Mouse (Mus musculus): ENCODE results near the gene Grhl1. TPM values are rescaled to one million over a fixed set of nuclear protein-coding genes. Genes with fewer than 3 reads are reported as not detected.

The Grhl1 gene
- polyA plus RNA-seq, 1 experiment from 2014 or later = 1.1 TPM

DNA sequence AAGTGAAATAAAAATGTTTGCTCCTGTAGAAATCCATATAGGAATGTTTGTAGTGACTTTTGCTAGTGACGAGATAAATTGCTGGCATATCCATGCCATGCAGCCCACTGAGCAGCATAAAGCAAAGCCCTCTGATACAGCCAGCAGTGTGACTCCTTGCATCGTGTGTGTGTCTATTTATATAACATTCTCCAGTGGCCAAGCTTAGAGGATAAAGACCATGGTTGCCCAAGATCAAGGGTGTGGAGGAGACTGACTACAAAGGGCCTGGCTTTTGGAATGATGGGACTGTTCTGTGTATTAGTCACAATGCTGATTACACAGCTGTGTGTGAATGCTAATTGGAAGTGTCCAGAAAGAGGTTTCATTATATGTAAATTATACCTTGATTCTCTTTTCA, 19.6 kb upstream of the Grhl1 start:
- no peak overlapping the region for H3K4me2 ChIP-seq (ENCODE audit: low read depth, low read length)
- no peaks in the 10 kb centered on the region for H3K9me3 ChIP-seq (replicated peaks; ENCODE audit: control insufficient read depth, low read length)
- H3K27ac ChIP-seq (replicated peaks; ENCODE audit: low read depth, low read length) = no peak overlapping the region
- no peak for ATAC-seq (replicated peaks; ENCODE audit: insufficient number of reproducible peaks, low FRiP score, low TSS enrichment, low read depth)
- no peaks in the 10 kb centered on the region for H3K27me3 ChIP-seq (ENCODE audit: control insufficient read depth, insufficient read depth, low read length)
- H3K4me1 ChIP-seq (ENCODE audit: control insufficient read depth, insufficient read depth, low read length) = no peaks in the 10 kb centered on the region
- H3K36me3 ChIP-seq (replicated peaks; ENCODE audit: control insufficient read depth, insufficient read depth, low read depth, low read length) = no peaks in the 10 kb centered on the region
- no peak overlapping the region for H3K4me3 ChIP-seq (ENCODE audit: low read depth, low read length)
- no peak overlapping the region for H3K9ac ChIP-seq (replicated peaks; ENCODE audit: low read length)
- WGBS = 85% methylated on average over 2 of the region's 2 CpGs
- DNase-seq (ENCODE audit: low spot score) = no peak

DNA sequence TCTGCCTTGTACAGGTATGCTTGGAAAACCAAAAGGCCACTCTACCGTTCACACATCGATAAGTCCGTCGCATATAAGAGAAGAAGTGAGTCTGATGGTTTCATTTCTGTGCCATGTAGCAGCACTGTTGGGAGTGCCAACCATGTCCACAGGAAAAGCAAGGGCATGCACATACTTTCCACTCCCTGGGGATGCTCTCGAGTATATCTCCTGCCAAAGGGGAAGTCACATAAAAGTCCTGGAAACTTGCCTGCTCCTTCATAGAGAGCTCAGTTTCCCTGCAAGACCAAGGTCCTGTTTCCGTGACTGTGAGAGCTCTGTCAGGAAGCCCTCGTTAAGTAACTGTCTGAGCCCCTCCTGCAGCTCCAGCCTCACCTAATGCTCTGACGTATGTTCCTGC, 16.1 kb upstream of the Grhl1 start:
- no peak overlapping the region for H3K4me2 ChIP-seq (ENCODE audit: low read depth, low read length)
- H3K36me3 ChIP-seq (replicated peaks; ENCODE audit: control insufficient read depth, insufficient read depth, low read depth, low read length) = no peaks in the 10 kb centered on the region
- H3K9ac ChIP-seq (replicated peaks; ENCODE audit: low read length) = no peak overlapping the region
- no peak overlapping the region for H3K4me3 ChIP-seq (ENCODE audit: low read depth, low read length)
- H3K27me3 ChIP-seq (ENCODE audit: control insufficient read depth, insufficient read depth, low read length) = no peaks in the 10 kb centered on the region
- no peaks in the 10 kb centered on the region for H3K4me1 ChIP-seq (ENCODE audit: control insufficient read depth, insufficient read depth, low read length)
- ATAC-seq (replicated peaks; ENCODE audit: insufficient number of reproducible peaks, low FRiP score, low TSS enrichment, low read depth) = no peak
- no peaks in the 10 kb centered on the region for H3K9me3 ChIP-seq (replicated peaks; ENCODE audit: control insufficient read depth, low read length)
- no peak for DNase-seq (ENCODE audit: low spot score)
- 75% methylated on average over 8 of the region's 8 CpGs for WGBS
- no peak overlapping the region for H3K27ac ChIP-seq (replicated peaks; ENCODE audit: low read depth, low read length)

DNA sequence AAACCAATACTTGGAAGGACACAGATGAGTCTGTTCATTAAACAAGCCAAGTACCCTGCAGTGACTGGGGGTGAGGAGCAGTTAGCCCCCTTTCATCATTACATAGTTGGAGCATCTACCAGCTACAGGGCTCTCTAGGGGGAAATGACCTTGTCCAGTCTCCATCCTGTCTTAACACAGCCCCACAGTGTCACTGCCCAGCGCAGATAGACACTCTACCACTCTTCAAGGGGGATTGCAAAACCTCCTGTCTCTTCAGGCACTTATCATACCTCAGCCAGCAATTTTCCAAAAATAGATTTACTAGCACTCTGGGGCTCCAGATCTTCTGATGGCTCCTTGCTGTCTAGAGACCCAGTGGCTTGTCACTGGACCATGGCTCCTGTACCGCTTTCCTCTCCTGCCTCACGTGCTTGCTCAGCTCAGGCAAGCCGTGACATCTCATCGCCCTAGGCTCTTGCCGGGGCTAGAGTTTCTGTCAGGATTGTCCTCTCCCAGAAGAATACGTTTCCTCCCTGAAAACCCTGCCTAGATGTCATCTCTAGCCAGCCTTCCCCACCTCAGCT, 8.6 kb upstream of the Grhl1 start:
- Histone ChIP-seq H3K4me2 (ENCODE audit: low read depth, low read length) (no peak overlapping the region), H3K36me3 (replicated peaks; ENCODE audit: control insufficient read depth, insufficient read depth, low read depth, low read length) (no peaks in the 10 kb centered on the region), H3K27ac (replicated peaks; ENCODE audit: low read depth, low read length) (no peak overlapping the region), H3K4me3 (ENCODE audit: low read depth, low read length) (no peak overlapping the region), H3K9ac (replicated peaks; ENCODE audit: low read length) (no peak overlapping the region), H3K27me3 (ENCODE audit: control insufficient read depth, insufficient read depth, low read length) (no peaks in the 10 kb centered on the region), H3K9me3 (replicated peaks; ENCODE audit: control insufficient read depth, low read length) (no peaks in the 10 kb centered on the region), H3K4me1 (ENCODE audit: control insufficient read depth, insufficient read depth, low read length) (no peaks in the 10 kb centered on the region)
- DNase-seq (ENCODE audit: low spot score) (no peak), ATAC-seq (replicated peaks; ENCODE audit: insufficient number of reproducible peaks, low FRiP score, low TSS enrichment, low read depth) (no peak)
- WGBS = 80% methylated on average over 7 of the region's 7 CpGs

DNA sequence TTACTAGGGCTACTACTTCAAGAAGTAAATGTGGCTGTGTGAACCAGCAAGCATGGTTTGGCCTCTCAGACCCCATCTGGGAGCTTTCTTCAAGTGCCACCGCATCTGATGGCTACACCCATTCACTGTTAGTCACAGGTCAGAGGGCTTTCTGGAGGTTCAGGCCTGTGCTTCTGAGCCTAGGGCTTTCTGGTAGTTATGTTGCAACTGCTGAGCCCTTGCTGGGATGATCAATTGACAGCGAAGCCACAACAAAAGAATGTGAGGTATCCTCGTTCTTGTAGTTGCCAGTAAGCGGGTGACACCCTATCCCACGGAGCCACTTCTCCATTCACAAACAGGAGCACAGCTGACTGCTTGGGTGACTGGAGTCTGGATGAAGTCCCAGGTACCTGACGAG, 6.8 kb upstream of the Grhl1 start:
- no peak for ATAC-seq (replicated peaks; ENCODE audit: insufficient number of reproducible peaks, low FRiP score, low TSS enrichment, low read depth)
- no peaks in the 10 kb centered on the region for H3K27me3 ChIP-seq (ENCODE audit: control insufficient read depth, insufficient read depth, low read length)
- H3K9me3 ChIP-seq (replicated peaks; ENCODE audit: control insufficient read depth, low read length) = no peaks in the 10 kb centered on the region
- no peak overlapping the region for H3K4me2 ChIP-seq (ENCODE audit: low read depth, low read length)
- 75% methylated on average over 6 of the region's 6 CpGs for WGBS
- H3K4me3 ChIP-seq (ENCODE audit: low read depth, low read length) = no peak overlapping the region
- no peak overlapping the region for H3K9ac ChIP-seq (replicated peaks; ENCODE audit: low read length)
- H3K36me3 ChIP-seq (replicated peaks; ENCODE audit: control insufficient read depth, insufficient read depth, low read depth, low read length) = no peaks in the 10 kb centered on the region
- H3K4me1 ChIP-seq (ENCODE audit: control insufficient read depth, insufficient read depth, low read length) = no peaks in the 10 kb centered on the region
- H3K27ac ChIP-seq (replicated peaks; ENCODE audit: low read depth, low read length) = no peak overlapping the region
- no peak for DNase-seq (ENCODE audit: low spot score)

DNA sequence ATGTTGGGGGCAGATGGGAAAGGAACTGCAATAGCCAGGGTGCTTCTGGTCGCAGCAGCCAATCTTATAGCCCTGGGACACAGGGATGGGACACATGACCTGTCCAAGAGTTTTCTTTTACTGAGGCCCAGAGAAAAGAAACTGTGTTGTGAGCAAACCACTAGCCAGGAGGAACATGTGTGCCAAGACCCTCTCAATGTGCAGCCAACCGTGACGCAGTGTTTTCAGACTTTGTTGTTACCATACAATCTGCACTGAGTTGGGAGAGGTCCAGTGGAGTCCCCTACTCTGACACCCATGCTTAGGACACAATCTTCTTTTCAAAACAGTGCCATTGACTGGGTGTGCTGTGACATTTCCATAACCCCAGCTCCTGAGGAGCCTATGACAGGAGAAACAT, 4.5 kb upstream of the Grhl1 start:
- no peak for ATAC-seq (replicated peaks; ENCODE audit: insufficient number of reproducible peaks, low FRiP score, low TSS enrichment, low read depth)
- DNase-seq (ENCODE audit: low spot score) = no peak
- peaks cover 4% of the 10 kb centered on the region for H3K27me3 ChIP-seq (ENCODE audit: control insufficient read depth, insufficient read depth, low read length)
- no peaks in the 10 kb centered on the region for H3K36me3 ChIP-seq (replicated peaks; ENCODE audit: control insufficient read depth, insufficient read depth, low read depth, low read length)
- no peak overlapping the region for H3K27ac ChIP-seq (replicated peaks; ENCODE audit: low read depth, low read length)
- no peaks in the 10 kb centered on the region; the same call in 1 of the 2 replicates for H3K4me1 ChIP-seq (ENCODE audit: control insufficient read depth, insufficient read depth, low read length)
- WGBS = 82% methylated on average over 3 of the region's 3 CpGs
- H3K9ac ChIP-seq (replicated peaks; ENCODE audit: low read length) = no peak overlapping the region
- H3K9me3 ChIP-seq (replicated peaks; ENCODE audit: control insufficient read depth, low read length) = no peaks in the 10 kb centered on the region
- no peak overlapping the region for H3K4me2 ChIP-seq (ENCODE audit: low read depth, low read length)
- no peak overlapping the region for H3K4me3 ChIP-seq (ENCODE audit: low read depth, low read length)

DNA sequence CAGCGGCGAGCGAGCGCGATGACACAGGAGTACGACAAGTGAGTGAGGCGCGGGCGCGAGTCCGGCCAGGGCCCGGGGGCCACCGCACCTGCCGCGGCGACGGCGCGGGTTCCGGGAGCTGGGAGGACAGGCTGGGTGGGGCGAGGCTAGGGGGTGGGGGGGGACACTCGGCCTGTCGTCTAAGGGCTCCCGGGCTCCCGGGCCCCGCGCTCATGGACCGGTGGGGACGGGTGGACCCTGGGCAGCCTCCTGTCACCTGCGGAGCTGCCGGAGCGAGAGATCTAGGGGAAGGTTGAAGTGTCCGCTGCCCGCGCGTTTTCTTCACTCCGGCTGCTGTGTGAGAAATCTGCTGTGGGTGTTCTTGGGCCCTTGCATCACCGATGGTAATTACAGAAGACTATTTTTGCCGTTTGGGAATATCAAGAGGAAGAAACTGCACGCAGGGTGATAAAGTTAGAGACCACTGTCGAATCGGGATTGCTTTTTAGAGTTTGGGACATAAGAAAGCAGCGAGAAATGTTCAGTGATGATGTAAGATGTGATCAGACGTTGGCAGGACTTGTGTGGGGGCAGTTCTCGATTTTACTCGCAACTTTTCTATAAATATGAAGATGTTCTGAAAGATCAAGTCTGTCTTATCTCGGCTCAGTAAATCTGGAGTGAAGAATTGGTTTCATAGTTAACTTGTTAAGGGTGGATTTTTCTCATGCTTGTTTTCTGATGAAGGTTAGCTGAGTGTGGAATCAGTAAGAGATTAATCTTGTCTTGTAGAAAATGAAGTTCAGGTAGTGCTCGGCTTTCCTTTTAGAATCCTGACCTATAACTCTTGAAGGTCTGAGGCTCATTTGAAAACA, 565 bp downstream of the Grhl1 start:
- Histone ChIP-seq H3K27ac (replicated peaks; ENCODE audit: low read depth, low read length) (no peak overlapping the region), H3K9ac (replicated peaks; ENCODE audit: low read length) (peak overlapping the region; percentile 41), H3K36me3 (replicated peaks; ENCODE audit: control insufficient read depth, insufficient read depth, low read depth, low read length) (no peaks in the 10 kb centered on the region), H3K4me3 (ENCODE audit: low read depth, low read length) (peak overlapping the region; percentile 56), H3K9me3 (replicated peaks; ENCODE audit: control insufficient read depth, low read length) (no peaks in the 10 kb centered on the region), H3K4me1 (ENCODE audit: control insufficient read depth, insufficient read depth, low read length) (no peaks in the 10 kb centered on the region; the same call in 1 of the 2 replicates), H3K4me2 (ENCODE audit: low read depth, low read length) (peak overlapping the region; percentile 87), H3K27me3 (ENCODE audit: control insufficient read depth, insufficient read depth, low read length) (peaks cover 9% of the 10 kb centered on the region)
- ATAC-seq (replicated peaks; ENCODE audit: insufficient number of reproducible peaks, low FRiP score, low TSS enrichment, low read depth) = peak; percentile 75
- DNase-seq (ENCODE audit: low spot score) = no peak
- WGBS = 5% methylated on average over 48 of the region's 48 CpGs

DNA sequence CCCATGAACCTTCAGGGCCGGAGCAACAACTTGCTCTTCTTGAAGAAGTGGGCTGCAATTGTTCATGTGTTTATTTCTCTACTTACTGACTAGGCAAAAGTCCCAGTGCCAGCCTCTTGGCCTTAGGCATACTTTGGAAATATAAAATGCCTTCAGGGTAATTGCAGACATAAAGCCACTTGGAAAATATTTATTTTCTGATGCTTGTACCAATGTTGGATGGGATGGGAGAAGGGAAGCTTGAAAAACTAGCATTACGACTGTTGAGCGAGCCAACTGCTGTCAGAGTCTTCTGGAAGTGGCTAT, 1.1 kb downstream of the Grhl1 start:
- 63% methylated on average over 3 of the region's 3 CpGs for WGBS
- Histone ChIP-seq H3K9me3 (replicated peaks; ENCODE audit: control insufficient read depth, low read length) (no peaks in the 10 kb centered on the region), H3K9ac (replicated peaks; ENCODE audit: low read length) (no peak overlapping the region), H3K27ac (replicated peaks; ENCODE audit: low read depth, low read length) (no peak overlapping the region), H3K4me3 (ENCODE audit: low read depth, low read length) (no peak overlapping the region), H3K4me2 (ENCODE audit: low read depth, low read length) (no peak overlapping the region), H3K27me3 (ENCODE audit: control insufficient read depth, insufficient read depth, low read length) (peaks cover 9% of the 10 kb centered on the region), H3K4me1 (ENCODE audit: control insufficient read depth, insufficient read depth, low read length) (no peaks in the 10 kb centered on the region; the same call in 1 of the 2 replicates), H3K36me3 (replicated peaks; ENCODE audit: control insufficient read depth, insufficient read depth, low read depth, low read length) (no peaks in the 10 kb centered on the region)
- DNase-seq (ENCODE audit: low spot score) (no peak), ATAC-seq (replicated peaks; ENCODE audit: insufficient number of reproducible peaks, low FRiP score, low TSS enrichment, low read depth) (no peak)

DNA sequence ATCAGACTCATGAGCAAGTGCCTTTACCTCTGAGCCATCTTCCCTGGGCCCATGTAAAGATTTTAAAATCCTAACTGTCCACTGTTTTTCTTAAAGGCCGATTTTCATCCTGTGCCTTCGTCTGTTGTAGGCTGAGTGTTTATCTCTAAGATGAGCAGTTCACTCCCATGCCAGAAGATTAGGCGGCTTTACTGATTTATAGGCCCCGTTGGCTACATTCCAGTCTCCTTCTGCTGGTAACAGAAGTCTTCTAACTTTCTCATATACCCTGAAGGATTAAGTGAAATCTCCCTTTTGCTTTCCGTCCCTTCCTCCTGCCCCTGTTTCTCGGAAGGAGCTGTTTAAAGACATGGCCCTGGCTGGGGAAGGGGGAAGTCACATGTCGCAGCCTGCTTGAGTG, 2.8 kb downstream of the Grhl1 start:
- Histone ChIP-seq H3K4me3 (ENCODE audit: low read depth, low read length) (no peak overlapping the region), H3K27me3 (ENCODE audit: control insufficient read depth, insufficient read depth, low read length) (peaks cover 9% of the 10 kb centered on the region), H3K4me2 (ENCODE audit: low read depth, low read length) (no peak overlapping the region), H3K9me3 (replicated peaks; ENCODE audit: control insufficient read depth, low read length) (no peaks in the 10 kb centered on the region), H3K27ac (replicated peaks; ENCODE audit: low read depth, low read length) (no peak overlapping the region), H3K36me3 (replicated peaks; ENCODE audit: control insufficient read depth, insufficient read depth, low read depth, low read length) (no peaks in the 10 kb centered on the region), H3K4me1 (ENCODE audit: control insufficient read depth, insufficient read depth, low read length) (no peaks in the 10 kb centered on the region; the same call in 1 of the 2 replicates), H3K9ac (replicated peaks; ENCODE audit: low read length) (no peak overlapping the region)
- ATAC-seq (replicated peaks; ENCODE audit: insufficient number of reproducible peaks, low FRiP score, low TSS enrichment, low read depth) (no peak), DNase-seq (ENCODE audit: low spot score) (no peak)
- 53% methylated on average over 7 of the region's 7 CpGs for WGBS
